Mouse (Mus musculus) v-Abl transformed pro-B cells (cell line): ENCODE data around the gene Pced1b.
"Not testable (repeated sequence)": the region's sequence is repeated elsewhere in the genome, so short reads cannot be mapped to it uniquely, and the experiment has no call there.

Experiments
- in situ Hi-C, 2 experiments: fragments of 400-800 bp; cut with MboI; formaldehyde crosslinking; loops; one replicate each; pipeline ENCODE4 v1.15.1; 2025; ENCODE audit not compliant: unreplicated experiment in 2 of 2

The Pced1b gene

DNA sequence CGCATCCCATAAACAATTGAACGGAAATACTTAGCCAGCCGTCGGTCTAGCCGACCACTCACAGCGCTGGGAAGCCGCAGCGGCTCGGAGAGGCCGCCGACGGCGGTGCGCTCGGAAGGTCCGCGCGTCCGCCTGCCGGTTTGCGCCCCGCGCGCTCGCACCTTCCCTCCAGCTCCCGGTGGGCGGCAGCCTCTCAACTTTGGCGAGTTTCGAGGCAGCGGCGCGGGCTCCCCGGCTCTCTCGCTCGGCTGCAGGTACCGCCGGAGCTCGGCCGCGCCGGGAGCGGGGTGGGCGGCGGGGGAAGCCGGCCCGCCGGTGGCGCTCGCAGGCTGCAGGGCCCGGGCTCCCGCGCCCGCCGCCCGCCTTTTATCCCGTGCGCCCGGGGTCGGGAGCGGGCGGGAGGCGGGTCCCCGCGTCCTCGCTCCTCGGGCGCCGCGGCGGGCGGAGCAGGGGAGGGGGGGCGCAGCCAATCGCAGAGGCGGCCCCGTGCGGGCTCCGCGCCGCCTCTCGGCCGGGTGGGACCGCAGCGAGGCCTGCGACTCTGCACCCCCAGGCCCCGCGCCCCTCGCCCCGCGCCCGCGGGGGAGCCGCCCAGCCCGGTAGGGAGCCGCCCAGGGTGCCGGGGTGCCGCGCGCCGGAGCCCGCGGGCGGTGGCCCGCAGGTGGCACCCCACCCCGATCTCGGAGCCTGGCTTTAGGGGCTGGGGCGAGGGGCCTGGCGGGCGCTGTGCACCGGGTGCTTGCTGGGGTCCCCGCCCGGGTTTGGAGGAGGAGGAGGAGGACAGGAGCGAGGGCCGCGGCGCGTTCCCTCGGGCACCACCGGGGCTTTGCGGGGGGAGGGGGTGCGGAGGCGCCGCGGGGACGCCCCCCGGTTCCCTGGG is at the start of gene Pced1b, which contains the start of gene Amigo2:
TSS of gene Pced1b (plus strand) at position 197 of the 880 bp plus-strand sequence.
TSS of gene Amigo2 (minus strand) at position 377 of the 880 bp plus-strand sequence.
- in situ Hi-C loops, result loop anchor here in 1 of 2 experiments (5.0 kb wide), 2 partner anchors 80 to 250 kb away; no protein-coding TSS in a partner anchor

DNA sequence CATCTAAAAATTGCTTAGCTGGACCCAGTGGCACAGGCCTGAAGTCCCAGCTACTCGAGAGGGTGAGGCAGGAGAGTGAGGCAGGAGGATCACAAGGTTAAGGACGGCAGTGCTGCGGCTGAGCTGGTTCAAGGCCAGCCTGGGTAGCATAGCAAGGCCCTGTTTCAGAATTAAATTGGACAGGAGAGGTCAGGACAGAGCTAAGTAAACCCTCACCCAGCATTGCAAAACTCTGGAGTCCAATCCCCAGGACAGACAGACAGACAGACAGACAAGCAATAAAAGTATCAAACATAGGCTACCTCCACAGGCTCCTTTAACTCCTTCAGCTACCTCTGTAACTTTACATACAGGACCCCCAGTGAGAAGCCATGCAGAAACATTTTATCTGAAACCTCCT is 42.0 kb upstream of the Pced1b start:
- in situ Hi-C loops, result no loop called here

DNA sequence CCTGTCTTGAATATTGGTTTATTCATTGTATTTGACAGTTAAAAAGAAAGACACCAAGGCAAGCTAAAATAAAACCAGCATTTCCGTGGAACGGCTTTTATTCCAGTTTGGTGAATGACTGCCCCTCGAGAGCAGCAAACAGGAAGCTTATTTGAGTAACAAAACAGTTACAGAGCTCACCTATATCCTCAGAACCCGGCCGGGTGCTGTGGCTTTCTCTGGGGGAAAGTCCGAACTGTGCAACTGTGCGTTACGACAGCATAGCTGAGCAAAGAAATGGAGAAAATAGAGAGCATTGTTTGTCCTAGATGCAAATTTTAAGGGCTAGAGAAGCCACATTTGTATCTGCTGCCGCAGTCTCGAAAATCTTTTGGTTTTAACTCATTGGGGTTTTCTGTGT is 41.1 kb upstream of the Pced1b start:
- in situ Hi-C loops, result no loop called here

DNA sequence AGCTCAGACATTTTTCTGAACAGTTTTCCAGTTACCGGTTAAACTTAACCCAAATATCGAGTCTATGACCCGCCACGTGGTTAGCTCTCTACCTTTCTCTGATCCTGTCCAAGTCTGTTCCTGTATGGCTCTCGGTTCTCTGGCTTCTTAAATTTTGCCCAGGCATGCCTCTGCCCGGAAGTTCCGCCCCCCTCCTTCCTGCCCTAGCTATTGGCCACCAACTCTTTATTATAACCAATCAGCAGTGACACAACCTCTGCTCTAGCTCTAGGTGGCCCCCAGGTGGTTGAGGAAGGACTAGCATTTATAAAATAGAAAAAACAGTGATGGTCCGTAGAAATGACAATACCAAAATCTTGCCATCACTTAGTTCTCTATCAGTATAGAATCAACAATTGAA is 40.4 kb upstream of the Pced1b start:
- in situ Hi-C loops, result no loop called here

DNA sequence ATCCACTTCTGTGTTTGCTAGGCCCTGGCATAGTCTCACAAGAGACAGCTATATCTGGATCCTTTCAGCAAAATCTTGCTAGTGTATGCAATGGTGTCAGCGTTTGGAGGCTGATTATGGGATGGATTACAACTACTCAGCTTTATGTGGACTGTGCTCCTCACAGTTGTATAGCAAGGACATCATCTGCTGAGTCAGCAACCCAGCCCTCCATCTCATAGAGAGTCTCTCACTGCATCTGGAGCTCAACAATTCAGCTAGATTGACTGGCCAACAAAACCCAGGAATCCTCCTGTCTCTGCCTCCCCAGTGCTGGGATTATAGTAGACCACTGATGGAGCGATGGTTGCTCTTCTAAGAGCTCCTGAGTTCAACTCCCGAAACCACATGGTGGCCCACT is 37.2 kb upstream of the Pced1b start:
- in situ Hi-C loops, result not testable (repeated sequence)

- in situ Hi-C loops, result no loop called here
Measured at GRCm38 (mm10) chr15:97212501-97213477, 34.1 kb upstream of the Pced1b start.

GRCm38 (mm10) chr15:97216843-97217242 is 30.1 kb upstream of the Pced1b start:
- in situ Hi-C loops, result no loop called here

DNA sequence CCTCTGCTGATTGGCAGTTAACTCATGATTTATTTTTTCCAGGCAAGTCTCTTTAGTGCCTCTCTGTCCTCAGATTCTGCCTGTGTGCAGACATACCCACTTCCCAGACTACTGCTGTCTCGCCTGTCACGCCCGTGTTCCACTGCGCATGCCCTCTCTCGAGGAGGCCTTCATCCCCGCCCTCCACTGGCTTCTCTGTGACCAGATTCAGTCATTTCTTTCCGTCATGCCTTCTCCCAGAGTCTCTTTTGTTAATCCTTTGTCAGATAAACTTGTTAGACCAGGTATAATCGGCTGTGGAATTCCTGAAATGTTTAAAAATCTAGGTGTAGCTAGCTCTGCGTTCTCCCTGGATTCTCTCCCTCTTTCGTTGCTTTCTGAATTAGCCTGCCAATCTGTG is 23.5 kb upstream of the Pced1b start:
- in situ Hi-C loops, result no loop called here

GRCm38 (mm10) chr15:97224003-97224402 is 22.9 kb upstream of the Pced1b start:
- in situ Hi-C loops, result no loop called here

GRCm38 (mm10) chr15:97229494-97230077 is 17.3 kb upstream of the Pced1b start:
- in situ Hi-C loops, result no loop called here

GRCm38 (mm10) chr15:97234076-97234475 is 12.8 kb upstream of the Pced1b start:
- in situ Hi-C loops, result no loop called here

- in situ Hi-C loops, result loop anchor here in 1 of 2 experiments (5.0 kb wide), 3 partner anchors 92 to 347 kb away; no protein-coding TSS in a partner anchor
Measured at GRCm38 (mm10) chr15:97235183-97235582, 11.7 kb upstream of the Pced1b start.

DNA sequence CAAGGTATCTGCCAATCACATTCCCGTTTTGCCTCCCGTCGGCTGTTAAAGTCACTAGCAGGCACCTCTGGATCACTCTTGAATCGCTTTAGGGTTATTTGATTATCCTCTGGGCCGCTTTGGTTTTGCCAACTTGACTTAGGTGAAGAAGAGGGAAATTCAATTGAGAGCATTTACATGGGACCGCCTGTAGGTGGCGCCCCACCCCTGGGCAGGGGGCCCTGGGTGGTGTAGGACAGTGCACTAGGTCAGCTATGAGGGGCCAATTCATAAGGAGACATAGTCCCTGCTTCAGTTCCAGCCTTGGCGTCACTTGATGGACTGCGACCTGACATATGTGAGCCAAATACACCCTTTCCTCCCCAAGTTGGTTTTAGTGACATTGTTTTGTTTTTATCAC is 10.0 kb upstream of the Pced1b start:
- in situ Hi-C loops, result loop anchor here in 1 of 2 experiments (5.0 kb wide), 3 partner anchors 90 to 345 kb away; no protein-coding TSS in a partner anchor

DNA sequence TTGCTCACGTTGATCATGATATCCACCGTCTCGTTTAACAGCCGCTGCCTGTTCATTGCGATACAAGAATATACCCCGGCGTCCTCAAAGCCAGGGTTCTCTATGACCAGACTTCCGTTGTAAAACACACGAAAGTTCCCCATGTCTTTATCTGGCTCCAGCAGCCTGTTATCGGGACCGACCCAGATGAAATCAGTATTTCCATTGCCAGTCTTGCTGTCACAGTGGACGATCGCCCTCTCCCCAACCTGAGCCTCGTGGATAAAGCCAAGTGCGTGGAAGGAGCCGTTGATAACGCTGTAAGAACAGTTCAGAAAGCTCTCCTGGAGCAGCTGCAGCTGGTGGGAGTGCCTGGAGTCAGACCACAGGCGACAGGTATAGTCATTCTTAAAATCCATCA is 1.5 kb upstream of the Pced1b start:
- in situ Hi-C loops, result loop anchor here in 1 of 2 experiments (5.0 kb wide), 2 partner anchors 82 to 252 kb away; no protein-coding TSS in a partner anchor

- in situ Hi-C loops, result loop anchor here in 1 of 2 experiments (5.0 kb wide), 2 partner anchors 81 to 251 kb away; no protein-coding TSS in a partner anchor
Measured at GRCm38 (mm10) chr15:97246256-97246655, 651 bp upstream of the Pced1b start.

DNA sequence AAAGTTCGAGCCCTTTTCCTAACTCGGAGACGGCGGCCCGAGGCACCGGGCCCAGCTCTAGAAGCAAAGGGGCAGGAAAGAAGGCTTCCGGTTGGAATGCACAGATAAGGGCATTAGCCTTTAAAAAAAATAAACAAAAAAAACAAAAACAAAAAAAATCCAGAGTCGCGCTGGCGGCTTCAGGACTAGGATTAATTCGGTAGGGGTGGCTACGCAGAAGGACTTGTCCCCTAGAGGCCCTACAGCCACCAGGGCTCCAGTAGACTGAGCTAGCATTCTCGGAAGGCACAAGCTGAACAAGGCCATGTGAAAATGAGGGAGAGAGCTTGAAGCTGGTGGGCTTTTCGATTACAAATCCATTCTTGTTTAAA is 869 bp downstream of the Pced1b start:
- in situ Hi-C loops, result loop anchor here in 1 of 2 experiments (5.0 kb wide), 2 partner anchors 80 to 250 kb away; no protein-coding TSS in a partner anchor

GRCm38 (mm10) chr15:97248296-97248695 is 1.4 kb downstream of the Pced1b start:
- in situ Hi-C loops, result loop anchor here in 1 of 2 experiments (5.0 kb wide), 2 partner anchors 79 to 249 kb away; no protein-coding TSS in a partner anchor

- in situ Hi-C loops, result loop anchor here in 1 of 2 experiments (5.0 kb wide), 2 partner anchors 78 to 248 kb away; no protein-coding TSS in a partner anchor
Measured at GRCm38 (mm10) chr15:97249322-97249721, 2.4 kb downstream of the Pced1b start.

DNA sequence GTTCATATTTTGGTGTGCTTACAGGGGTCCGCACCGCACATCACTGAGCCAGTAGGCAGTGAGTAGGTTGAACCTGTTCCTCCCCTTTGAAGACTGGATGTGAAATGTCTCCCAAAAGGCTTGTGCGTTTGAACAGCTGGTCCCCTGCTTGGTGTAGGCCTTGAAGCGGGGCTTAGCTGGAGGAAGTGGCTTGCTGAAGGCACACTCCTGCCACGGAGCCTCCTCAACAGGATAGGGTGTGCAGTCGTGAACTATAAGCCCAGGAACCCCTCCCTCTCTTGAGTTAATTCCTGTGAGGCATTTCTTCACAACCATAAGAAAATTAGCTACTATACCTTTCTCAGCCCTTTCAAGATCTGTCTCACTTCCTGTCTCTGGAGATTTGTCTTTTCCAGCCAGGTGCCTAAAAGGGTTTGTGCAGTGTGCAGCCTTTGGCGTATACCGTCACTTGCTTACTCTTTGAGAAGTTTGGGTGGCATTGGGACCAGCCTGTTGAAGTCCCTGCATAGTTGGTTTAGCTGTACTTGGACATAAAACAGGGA is 5.7 kb downstream of the Pced1b start:
- in situ Hi-C loops, result loop anchor here in 1 of 2 experiments (25.0 kb wide), 1 partner anchor 585 kb away; the partner anchor contains the start of gene Hdac7
